Mouse (Mus musculus): ENCODE results near the gene Ifngr2.

DNA sequence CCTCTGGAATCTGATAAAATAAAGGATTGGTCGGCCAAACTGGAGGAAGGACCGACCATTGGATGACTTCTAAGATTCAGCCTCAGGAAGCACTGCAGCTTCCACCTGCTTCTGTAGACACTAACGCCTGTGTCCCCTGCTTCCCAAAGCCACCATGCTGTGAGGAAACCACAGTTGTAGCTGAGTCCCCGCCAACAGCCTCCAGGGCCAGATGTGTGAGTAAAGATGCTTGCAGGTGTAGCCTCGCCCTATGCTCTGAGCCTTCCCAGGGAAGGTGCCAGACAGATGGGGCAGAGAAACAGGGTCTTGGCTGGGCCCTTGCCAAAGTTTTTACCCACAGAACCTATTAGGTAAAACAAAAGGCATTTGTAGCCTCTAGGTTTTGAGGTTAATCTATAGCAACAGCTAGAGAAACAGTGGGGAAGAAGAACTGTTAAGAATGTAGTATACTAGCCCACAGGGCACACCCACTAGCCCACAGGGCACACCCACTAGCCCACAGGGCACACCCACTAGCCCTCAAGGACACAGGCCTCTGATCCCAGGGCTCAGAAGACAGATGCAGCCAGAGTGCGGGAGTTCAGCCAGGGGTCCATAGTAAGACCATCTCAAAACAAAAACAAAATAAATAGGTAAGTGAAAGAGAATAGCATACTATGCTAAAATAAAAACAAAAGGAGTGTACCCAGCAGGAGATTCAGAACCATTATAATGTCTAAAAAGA, 41.0 kb downstream of the Ifngr2 start:
- TF ChIP-seq GATA1 (IDR thresholded peaks at IDR 0.05; ENCODE audit: borderline replicate concordance, low read length) (no peak), FLI1 (IDR thresholded peaks at IDR 0.05; ENCODE audit: low read length) (no peak)
